ENCODE assay signal across 10 mouse cellular contexts in genomic region chr7:12943488-12943887, GRCm38 (mm10). TPM values are rescaled to one million over a fixed set of nuclear protein-coding genes. Genes with fewer than 3 reads are reported as not detected.
DNase-seq lines count a peak whose midpoint lies in the region; ATAC-seq and TF ChIP-seq lines count a peak whose summit lies in the region.
"Had no signal": no experiment of that assay in that cellular context is flagged by ENCODE, and none has a peak within 500 bp of the region (broad histone marks: within the 10 kb centered on the region; RNA-seq: fewer than 3 reads in every experiment).

No protein-coding gene starts in this region.

- no peaks in the 10 kb centered on the region for H3K4me1 ChIP-seq in bone marrow macrophage, adult 2 months (ENCODE audit: control insufficient read depth, insufficient read depth, low read length)
- H3K4me1 ChIP-seq in forebrain, embryonic 10.5 days, result no peaks in the 10 kb centered on the region
- H3K4me1 ChIP-seq: heart, embryonic 13.5 days had no signal

- peak; percentile 27 for DNase-seq in adrenal gland, postnatal 14 days
- DNase-seq in adrenal gland, adult 18-20 months (ENCODE audit: low spot score in 2 of 2), result no peak
- DNase-seq in A20 (ENCODE audit: low read depth, low spot score), result peak; percentile 71
- no peak for DNase-seq in urinary bladder, postnatal 36 days (ENCODE audit: low spot score in 2 of 2)
- DNase-seq in heart, postnatal 25 days (ENCODE audit: low spot score), result no peak
- DNase-seq in forebrain, embryonic 10.5 days (ENCODE audit: extremely low spot score, low spot score), result no peak
- DNase-seq: cerebellum, postnatal 36 days had no signal

- H3K27me3 ChIP-seq in forebrain, embryonic 10.5 days (ENCODE audit: poor library complexity, severe bottlenecking), result no peaks in the 10 kb centered on the region
- H3K27me3 ChIP-seq: heart, embryonic 13.5 days had no signal

- no peak overlapping the region for H3K27ac ChIP-seq in bone marrow macrophage, adult 2 months (ENCODE audit: insufficient read depth, low read depth, low read length)
- H3K27ac ChIP-seq in forebrain, embryonic 10.5 days, result no peak overlapping the region
- H3K27ac ChIP-seq: heart, embryonic 13.5 days had no signal

- 0 out of 2 replicates have a peak, but pooled peaks have one; percentile 23 for TF ChIP-seq CTCF in bone marrow macrophage, adult 2 months (IDR thresholded peaks at IDR 0.05; ENCODE audit: low read depth, low read length)

- intact Hi-C loops in heart, postnatal 25 days (cut with DNase I), result no loop called here

- H3K4me3 ChIP-seq in bone marrow macrophage, adult 2 months (ENCODE audit: insufficient read depth, low read length), result no peak overlapping the region
- no peak overlapping the region for H3K4me3 ChIP-seq in forebrain, embryonic 10.5 days
- H3K4me3 ChIP-seq: heart, embryonic 13.5 days had no signal

- no peak for TF ChIP-seq POLR2A in bone marrow macrophage, adult 2 months (IDR thresholded peaks at IDR 0.05; ENCODE audit: borderline replicate concordance, low read depth, low read length)

- 0 out of 2 replicates have a peak, but pooled peaks cover 5% of the 10 kb centered on the region for H3K9me3 ChIP-seq in forebrain, embryonic 10.5 days
- H3K9me3 ChIP-seq: heart, embryonic 13.5 days had no signal

- no peaks in the 10 kb centered on the region for H3K36me3 ChIP-seq in forebrain, embryonic 10.5 days (replicated peaks)
- H3K36me3 ChIP-seq: heart, embryonic 13.5 days had no signal

- peak; percentile 90 for ATAC-seq in megakaryocyte, adult 5-6 weeks (ENCODE audit: poor library complexity, severe bottlenecking)

RNA-seq across cellular contexts. Expression of gene Rnf225, which starts 16.3 kb away (rescaled TPM):
- 0.41 and 0.52 TPM in 2 replicates for total RNA-seq in adrenal gland, postnatal 14 days (2021)
- total RNA-seq in adrenal gland, adult 18-20 months (2021), result under 1 TPM; 0.30 to 0.45 TPM
- 0.24 TPM in 1 of 2 replicates, not detected in the other for polyA plus RNA-seq in bone marrow macrophage, adult 2 months (2012; ENCODE audit: insufficient read depth, insufficient read length, missing spikeins)
- 0.07 and 0.14 TPM in 2 replicates for total RNA-seq in megakaryocyte, adult 5-6 weeks (2015)
- total RNA-seq in megakaryocyte, adult 5-6 weeks (2017), result 0.04 and 0.15 TPM in 2 replicates
- total RNA-seq in heart, postnatal 25 days (2021), result under 1 TPM; 0.21 to 0.22 TPM
- polyA plus RNA-seq in forebrain, embryonic 10.5 days (2016; fragmentation: Nextera tagmentation; extraction: Ambion mirVana), result 0.55 and 1.0 TPM in 2 replicates

RNA-seq across cellular contexts. Expression of gene Rps5, which starts 21.4 kb away (rescaled TPM):
- 842 and 996 TPM in 2 replicates for total RNA-seq in adrenal gland, postnatal 14 days (2021)
- total RNA-seq in adrenal gland, adult 18-20 months (2021), result 100 to 1,000 TPM; 896 to 922 TPM
- 1,220 and 1,261 TPM in 2 replicates for polyA plus RNA-seq in bone marrow macrophage, adult 2 months (2012; ENCODE audit: insufficient read depth, insufficient read length, missing spikeins)
- total RNA-seq in megakaryocyte, adult 5-6 weeks (2015), result 1,879 and 1,910 TPM in 2 replicates
- 1,118 and 1,375 TPM in 2 replicates for total RNA-seq in megakaryocyte, adult 5-6 weeks (2017)
- 100 to 1,000 TPM; 507 to 542 TPM for total RNA-seq in heart, postnatal 25 days (2021)
- 1,023 and 1,050 TPM in 2 replicates for polyA plus RNA-seq in forebrain, embryonic 10.5 days (2016; fragmentation: Nextera tagmentation; extraction: Ambion mirVana)

RNA-seq across cellular contexts. Expression of gene Zfp324, which starts 22.1 kb away (rescaled TPM):
- total RNA-seq in adrenal gland, postnatal 14 days (2021), result 8.0 and 9.5 TPM in 2 replicates
- total RNA-seq in adrenal gland, adult 18-20 months (2021), result 1 to 10 TPM; 8.4 to 9.5 TPM
- 3.8 and 3.9 TPM in 2 replicates for polyA plus RNA-seq in bone marrow macrophage, adult 2 months (2012; ENCODE audit: insufficient read depth, insufficient read length, missing spikeins)
- total RNA-seq in megakaryocyte, adult 5-6 weeks (2015), result 2.3 and 2.4 TPM in 2 replicates
- 4.7 and 5.1 TPM in 2 replicates for total RNA-seq in megakaryocyte, adult 5-6 weeks (2017)
- total RNA-seq in heart, postnatal 25 days (2021), result 1 to 10 TPM; 3.2 to 4.6 TPM
- polyA plus RNA-seq in forebrain, embryonic 10.5 days (2016; fragmentation: Nextera tagmentation; extraction: Ambion mirVana), result 10.5 and 11.1 TPM in 2 replicates

RNA-seq across cellular contexts. Expression of gene Zfp446, which starts 34.2 kb away (rescaled TPM):
- 6.0 and 7.2 TPM in 2 replicates for total RNA-seq in adrenal gland, postnatal 14 days (2021)
- total RNA-seq in adrenal gland, adult 18-20 months (2021), result 1 to 10 TPM; 5.7 to 6.5 TPM
- polyA plus RNA-seq in bone marrow macrophage, adult 2 months (2012; ENCODE audit: insufficient read depth, insufficient read length, missing spikeins), result 2.6 and 3.6 TPM in 2 replicates
- 1.7 and 1.8 TPM in 2 replicates for total RNA-seq in megakaryocyte, adult 5-6 weeks (2015)
- 0.92 and 2.2 TPM in 2 replicates for total RNA-seq in megakaryocyte, adult 5-6 weeks (2017)
- 1 to 10 TPM; 2.5 to 3.0 TPM for total RNA-seq in heart, postnatal 25 days (2021)
- 16.5 and 17.7 TPM in 2 replicates for polyA plus RNA-seq in forebrain, embryonic 10.5 days (2016; fragmentation: Nextera tagmentation; extraction: Ambion mirVana)

RNA-seq across cellular contexts. Expression of gene Zscan22, which starts 45.9 kb away (rescaled TPM):
- 11.0 and 12.5 TPM in 2 replicates for total RNA-seq in adrenal gland, postnatal 14 days (2021)
- 10 to 100 TPM; 13.9 to 14.2 TPM for total RNA-seq in adrenal gland, adult 18-20 months (2021)
- polyA plus RNA-seq in bone marrow macrophage, adult 2 months (2012; ENCODE audit: insufficient read depth, insufficient read length, missing spikeins), result 6.5 and 6.7 TPM in 2 replicates
- total RNA-seq in megakaryocyte, adult 5-6 weeks (2015), result 6.6 and 7.5 TPM in 2 replicates
- total RNA-seq in megakaryocyte, adult 5-6 weeks (2017), result 3.1 and 3.3 TPM in 2 replicates
- 1 to 10 TPM; 5.2 to 6.2 TPM for total RNA-seq in heart, postnatal 25 days (2021)
- 18.5 and 19.8 TPM in 2 replicates for polyA plus RNA-seq in forebrain, embryonic 10.5 days (2016; fragmentation: Nextera tagmentation; extraction: Ambion mirVana)

Comparison
In these comparisons a context has a peak if more than half of its experiments do, and no peak if none do; other contexts are left out.
1. DNase-seq: peak in adrenal gland, postnatal 14 days (single experiment) and A20 (single experiment); none in adrenal gland, adult 18-20 months (0 of 2), urinary bladder, postnatal 36 days (0 of 2), heart, postnatal 25 days (single experiment) and forebrain, embryonic 10.5 days (single experiment).